Mouse (Mus musculus): ENCODE data around the gene Sult2b1. TPM values are rescaled to one million over a fixed set of nuclear protein-coding genes. Genes with fewer than 3 reads are reported as not detected.
A peak's percentile ranks its signal among the peaks of the same experiment; 100 is the strongest.

Gene Sult2b1
- polyA plus RNA-seq, 1 experiment: not detected

DNA sequence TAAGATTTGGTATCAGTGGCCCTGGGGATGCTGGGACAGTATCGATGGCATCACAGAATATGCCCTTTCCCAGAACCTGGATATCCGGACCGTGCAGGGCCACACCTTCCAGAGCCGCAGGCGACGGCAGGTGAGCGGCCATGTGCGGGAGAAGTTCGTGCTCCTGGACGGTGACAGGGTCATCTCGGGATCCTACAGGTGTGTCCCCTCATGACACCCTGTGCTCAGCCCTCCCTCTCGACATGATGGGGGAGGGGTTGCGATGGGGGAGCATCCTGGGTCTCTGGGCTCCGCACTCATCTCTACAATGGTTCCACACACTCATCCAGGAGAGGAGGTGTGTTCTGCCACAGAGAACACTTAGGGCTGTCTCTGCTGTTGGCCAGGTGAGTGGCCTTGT lies 60.7 kb downstream of the Sult2b1 start:
- TF ChIP-seq CTCF (IDR thresholded peaks at IDR 0.05; ENCODE audit: control insufficient read depth, insufficient read depth, low read length) (no peak), POLR2A (IDR thresholded peaks at IDR 0.05; ENCODE audit: borderline replicate concordance, control insufficient read depth, low read depth, low read length) (no peak)
- 88% methylated on average over 14 of the region's 14 CpGs for WGBS
- Histone ChIP-seq H3K27ac (ENCODE audit: control insufficient read depth, insufficient read depth, low read depth, low read length, poor library complexity) (no peak overlapping the region), H3K4me3 (replicated peaks; ENCODE audit: control insufficient read depth, low read depth, low read length) (no peak overlapping the region), H3K4me1 (ENCODE audit: control insufficient read depth, insufficient read depth, low read length) (no peaks in the 10 kb centered on the region)

DNA sequence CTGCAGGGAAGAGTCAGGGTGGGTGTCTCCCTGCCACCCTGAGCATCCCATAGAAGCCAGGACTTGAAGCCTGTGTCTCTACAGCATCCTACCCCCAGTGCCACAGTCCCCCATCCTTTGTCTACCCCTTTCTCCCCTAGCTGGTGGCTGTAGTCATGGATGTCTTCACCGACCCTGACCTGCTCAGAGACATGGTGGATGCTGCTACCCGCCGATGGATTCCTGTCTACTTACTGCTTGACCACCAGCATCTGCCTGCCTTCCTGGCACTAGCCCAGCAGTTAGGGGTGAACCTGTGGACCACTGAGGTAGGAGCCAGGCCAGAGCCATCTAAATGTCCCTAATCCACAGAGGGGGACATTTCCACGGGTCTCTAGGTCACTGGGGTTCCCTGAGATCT lies 61.2 kb downstream of the Sult2b1 start:
- TF ChIP-seq CTCF (IDR thresholded peaks at IDR 0.05; ENCODE audit: control insufficient read depth, insufficient read depth, low read length) (no peak), POLR2A (IDR thresholded peaks at IDR 0.05; ENCODE audit: borderline replicate concordance, control insufficient read depth, low read depth, low read length) (no peak)
- H3K4me1 ChIP-seq (ENCODE audit: control insufficient read depth, insufficient read depth, low read length): no peaks in the 10 kb centered on the region; the same call in 1 of the 2 replicates
- 86% methylated on average over 4 of the region's 4 CpGs for WGBS

GRCm38 (mm10) chr7:45722348-45722713 lies 62.1 kb downstream of the Sult2b1 start:
- no peak overlapping the region for H3K4me3 ChIP-seq (replicated peaks; ENCODE audit: control insufficient read depth, low read depth, low read length)
- no peak overlapping the region for H3K27ac ChIP-seq (ENCODE audit: control insufficient read depth, insufficient read depth, low read depth, low read length, poor library complexity)
- WGBS: 77% methylated on average over 13 of the region's 13 CpGs
- H3K4me1 ChIP-seq (ENCODE audit: control insufficient read depth, insufficient read depth, low read length): no peaks in the 10 kb centered on the region; the same call in 1 of the 2 replicates
- no peak for TF ChIP-seq CTCF (IDR thresholded peaks at IDR 0.05; ENCODE audit: control insufficient read depth, insufficient read depth, low read length)
- no peak for TF ChIP-seq POLR2A (IDR thresholded peaks at IDR 0.05; ENCODE audit: borderline replicate concordance, control insufficient read depth, low read depth, low read length)

More for the DNA sequence above, 61.2 kb downstream of the Sult2b1 start:
- Histone ChIP-seq H3K27ac (ENCODE audit: control insufficient read depth, insufficient read depth, low read depth, low read length, poor library complexity) (no peak overlapping the region), H3K4me3 (replicated peaks; ENCODE audit: control insufficient read depth, low read depth, low read length) (no peak overlapping the region)

DNA sequence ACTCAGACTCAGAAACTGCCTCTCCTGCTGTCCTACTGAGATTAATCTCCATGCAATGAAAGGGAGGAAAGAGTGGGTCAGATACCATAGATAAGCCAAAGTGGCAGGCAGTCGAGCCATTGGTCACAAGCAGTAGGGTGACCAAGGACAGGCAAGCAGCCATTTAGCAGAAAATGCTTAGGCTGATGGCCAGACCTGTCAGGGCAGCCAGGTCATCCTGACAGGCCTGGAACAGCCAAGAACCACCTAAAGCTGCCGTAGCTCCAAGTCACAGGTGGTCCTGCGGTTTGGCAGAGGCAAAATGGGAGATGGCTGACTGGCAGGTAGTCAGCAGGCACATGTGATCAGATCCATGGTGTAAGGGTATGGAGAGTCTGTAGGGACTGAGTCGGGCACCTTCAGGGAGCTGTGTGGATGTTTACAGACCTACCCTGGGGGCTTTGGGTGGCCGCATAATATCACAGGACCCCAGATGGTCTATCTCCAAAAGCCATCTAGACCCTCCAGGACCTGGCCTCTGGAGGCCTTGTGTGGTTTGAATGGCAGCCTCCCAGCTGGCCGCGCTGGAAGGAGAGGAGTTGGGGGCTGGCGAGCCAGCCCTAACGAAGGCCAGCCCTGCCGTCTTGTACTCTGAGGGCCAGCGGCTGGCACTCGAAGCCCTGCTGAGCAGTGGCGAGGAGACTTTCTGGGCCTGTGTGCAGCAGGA lies 62.7 kb downstream of the Sult2b1 start:
- no peaks in the 10 kb centered on the region; the same call in 1 of the 2 replicates for H3K4me1 ChIP-seq (ENCODE audit: control insufficient read depth, insufficient read depth, low read length)
- WGBS: 83% methylated on average over 13 of the region's 13 CpGs
- no peak overlapping the region for H3K27ac ChIP-seq (ENCODE audit: control insufficient read depth, insufficient read depth, low read depth, low read length, poor library complexity)
- no peak overlapping the region for H3K4me3 ChIP-seq (replicated peaks; ENCODE audit: control insufficient read depth, low read depth, low read length)
- TF ChIP-seq CTCF (IDR thresholded peaks at IDR 0.05; ENCODE audit: control insufficient read depth, insufficient read depth, low read length) (no peak), POLR2A (IDR thresholded peaks at IDR 0.05; ENCODE audit: borderline replicate concordance, control insufficient read depth, low read depth, low read length) (no peak)

GRCm38 (mm10) chr7:45721234-45721571 lies 63.3 kb downstream of the Sult2b1 start:
- Histone ChIP-seq H3K4me3 (replicated peaks; ENCODE audit: control insufficient read depth, low read depth, low read length) (no peak overlapping the region), H3K27ac (ENCODE audit: control insufficient read depth, insufficient read depth, low read depth, low read length, poor library complexity) (no peak overlapping the region), H3K4me1 (ENCODE audit: control insufficient read depth, insufficient read depth, low read length) (no peaks in the 10 kb centered on the region; the same call in 1 of the 2 replicates)
- WGBS: 89% methylated on average over 7 of the region's 7 CpGs
- TF ChIP-seq CTCF (IDR thresholded peaks at IDR 0.05; ENCODE audit: control insufficient read depth, insufficient read depth, low read length) (no peak), POLR2A (IDR thresholded peaks at IDR 0.05; ENCODE audit: borderline replicate concordance, control insufficient read depth, low read depth, low read length) (no peak)

DNA sequence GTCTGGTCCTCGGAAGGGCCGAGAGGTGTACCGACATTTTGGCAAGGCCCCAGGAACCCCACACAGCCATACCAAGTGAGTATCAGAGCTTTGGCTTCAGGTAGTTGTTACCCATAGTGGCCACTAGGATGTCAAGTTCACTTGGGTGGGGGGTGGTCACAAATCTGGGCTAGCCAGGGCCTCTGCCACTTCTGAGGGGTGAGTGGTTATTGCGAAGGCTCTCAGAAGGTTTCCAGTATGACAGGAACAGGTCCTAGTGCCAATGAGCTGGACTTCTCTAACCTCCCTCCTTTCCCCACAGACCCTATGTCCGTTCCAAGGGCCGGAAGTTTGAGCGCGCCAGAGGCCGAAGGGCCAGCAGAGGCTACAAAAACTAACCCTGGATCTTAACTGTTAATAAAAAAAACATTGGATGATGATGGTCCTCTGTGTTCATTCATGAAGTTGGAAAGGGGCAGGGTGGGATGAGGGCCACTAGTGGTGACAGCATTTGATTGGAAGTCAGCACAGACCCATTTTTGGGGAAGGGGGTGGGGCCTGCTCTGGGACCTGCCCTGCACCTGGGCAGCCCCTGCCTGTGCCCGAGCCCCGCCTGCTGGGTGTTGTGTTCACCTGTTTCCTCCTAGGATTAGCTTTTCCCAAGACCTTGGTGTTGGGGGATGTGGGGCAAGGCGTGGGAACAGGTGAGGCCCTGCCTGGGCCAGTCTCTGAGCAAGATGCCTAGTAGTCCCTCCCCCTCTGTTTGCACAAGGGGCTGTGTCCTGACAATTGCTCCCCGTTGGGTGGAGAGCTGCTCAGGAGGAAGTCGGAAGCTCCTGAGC lies 63.8 kb downstream of the Sult2b1 start, which contains the start of gene Fam83e:
Gene Fam83e, plus strand, starts transcription at position 800 of the 821 bp plus-strand sequence.
- Histone ChIP-seq H3K27ac (ENCODE audit: control insufficient read depth, insufficient read depth, low read depth, low read length, poor library complexity) (no peak within 1 kb of the TSS), H3K4me3 (replicated peaks; ENCODE audit: control insufficient read depth, low read depth, low read length) (no peak within 1 kb of the TSS), H3K4me1 (ENCODE audit: control insufficient read depth, insufficient read depth, low read length) (peaks cover 2% of the 10 kb centered on the region; the same call in 1 of the 2 replicates)
- 82% methylated on average over 14 of the region's 14 CpGs for WGBS
- TF ChIP-seq POLR2A (IDR thresholded peaks at IDR 0.05; ENCODE audit: borderline replicate concordance, control insufficient read depth, low read depth, low read length): no peak
- no peak for TF ChIP-seq CTCF (IDR thresholded peaks at IDR 0.05; ENCODE audit: control insufficient read depth, insufficient read depth, low read length)

- no peak for TF ChIP-seq POLR2A (IDR thresholded peaks at IDR 0.05; ENCODE audit: borderline replicate concordance, control insufficient read depth, low read depth, low read length)
- no peak for TF ChIP-seq CTCF (IDR thresholded peaks at IDR 0.05; ENCODE audit: control insufficient read depth, insufficient read depth, low read length)
- 88% methylated on average over 16 of the region's 16 CpGs for WGBS
- Histone ChIP-seq H3K27ac (ENCODE audit: control insufficient read depth, insufficient read depth, low read depth, low read length, poor library complexity) (no peak overlapping the region), H3K4me3 (replicated peaks; ENCODE audit: control insufficient read depth, low read depth, low read length) (no peak overlapping the region), H3K4me1 (ENCODE audit: control insufficient read depth, insufficient read depth, low read length) (peaks cover 4% of the 10 kb centered on the region; the same call in 1 of the 2 replicates)
These were observed 64.6 kb downstream of the Sult2b1 start for GRCm38 (mm10) chr7:45719738-45720412.

GRCm38 (mm10) chr7:45719180-45719579 lies 65.3 kb downstream of the Sult2b1 start:
- WGBS: 74% methylated on average over 10 of the region's 10 CpGs
- peaks cover 4% of the 10 kb centered on the region; the same call in 1 of the 2 replicates for H3K4me1 ChIP-seq (ENCODE audit: control insufficient read depth, insufficient read depth, low read length)
- no peak overlapping the region; the same call in 1 of the 2 replicates for H3K27ac ChIP-seq (ENCODE audit: control insufficient read depth, insufficient read depth, low read depth, low read length, poor library complexity)
- H3K4me3 ChIP-seq (replicated peaks; ENCODE audit: control insufficient read depth, low read depth, low read length): peak overlapping the region; percentile 84
- no peak for TF ChIP-seq CTCF (IDR thresholded peaks at IDR 0.05; ENCODE audit: control insufficient read depth, insufficient read depth, low read length)
- TF ChIP-seq POLR2A (IDR thresholded peaks at IDR 0.05; ENCODE audit: borderline replicate concordance, control insufficient read depth, low read depth, low read length): no peak

Data from bone marrow, adult 2 months (tissue).